Mouse (Mus musculus) cerebellum, adult 2 months (tissue): Measurements from ENCODE around the gene Slc26a9.

Experiments used
- CTCF ChIP-seq: fragments of 200-500 bp; IDR thresholded peaks from 2 replicates; pipeline ENCODE4 v1.5.1; 2011; ENCODE audit warnings: low read depth, mild to moderate bottlenecking, control low read depth, low read length, moderate library complexity, borderline replicate concordance; ENCODE audit not compliant: insufficient read depth
- POLR2A ChIP-seq: fragments of 200-500 bp; IDR thresholded peaks from 2 replicates; pipeline ENCODE4 v1.6.1; 2011; ENCODE audit warnings: low read length, control low read depth, borderline replicate concordance; ENCODE audit not compliant: insufficient read depth

- peak; percentile 96 for TF ChIP-seq CTCF
- TF ChIP-seq POLR2A, result no peak
Observed at GRCm38 (mm10) chr1:131765357-131766001, 21.7 kb downstream of the Slc26a9 start.
